Mouse (Mus musculus): ENCODE measurements at regions not wholly inside any gene's neighbourhood (a gene's known extent, or its start where the extent isn't known, plus 50 kb on each side); places are given as distances from the start of the nearest gene placed in this dataset.

- TF ChIP-seq POLR2A (IDR thresholded peaks at IDR 0.05; ENCODE audit: borderline replicate concordance, extremely low read depth, low read depth, low read length) (no peak), CTCF (IDR thresholded peaks at IDR 0.05; ENCODE audit: insufficient read depth, low read length) (no peak)
These were observed 288.0 kb downstream of the Sox11 start for GRCm38 (mm10) chr12:27054411-27054810.

All from lung, adult 2 months (tissue).